Mouse (Mus musculus) T-helper 17 cell (primary cell): ENCODE measurements at regions not wholly inside any gene's neighbourhood (a gene's known extent, or its start where the extent isn't known, plus 50 kb on each side); places are given as distances from the start of the nearest gene placed in this dataset.

Experiments used
- in situ Hi-C, 2 experiments: fragments of 300-600 bp; cut with MboI, MseI; formaldehyde crosslinking; loops; 1 replicate in 1 of 2; 2 replicates in 1 of 2; pipeline ENCODE4 v1.15.1; 2025; ENCODE audit warnings: high pct_unique_total_duplicates in 2 of 2

- in situ Hi-C loops: no loop called here
Observed at GRCm38 (mm10) chr15:32061573-32061972, 115.5 kb upstream of the Tas2r119 start.

GRCm38 (mm10) chr15:32082109-32082508 is 95.0 kb upstream of the Tas2r119 start:
- in situ Hi-C loops: no loop called here

- in situ Hi-C loops: no loop called here
Observed at GRCm38 (mm10) chr15:32093889-32094288, 83.2 kb upstream of the Tas2r119 start.

- in situ Hi-C loops: no loop called here
Observed at GRCm38 (mm10) chr15:32095554-32095953, 81.5 kb upstream of the Tas2r119 start.

GRCm38 (mm10) chr15:32110659-32111058 is 66.4 kb upstream of the Tas2r119 start:
- in situ Hi-C loops: no loop called here
